25 mouse cellular contexts compared by ENCODE assay signal in genomic region chr9:101730136-101730535, GRCm38 (mm10).
A peak's percentile ranks its signal among the peaks of the same experiment; 100 is the strongest.
DNase-seq lines count a peak whose midpoint lies in the region; ATAC-seq lines count a peak whose summit lies in the region.
"Had no signal": no experiment of that assay in that cellular context is flagged by ENCODE, and none has a peak within 500 bp of the region (broad histone marks: within the 10 kb centered on the region; RNA-seq: fewer than 3 reads in every experiment).

No protein-coding gene starts in this region.

- H3K9me3 ChIP-seq in midbrain, embryonic 13.5 days, result no peaks in the 10 kb centered on the region
- no peaks in the 10 kb centered on the region for H3K9me3 ChIP-seq in midbrain, embryonic 14.5 days (ENCODE audit: control insufficient read depth, low read length)
- no peaks in the 10 kb centered on the region for H3K9me3 ChIP-seq in kidney, embryonic 16.5 days (ENCODE audit: low read length)
- H3K9me3 ChIP-seq: embryonic facial prominence, embryonic 15.5 days; forebrain, embryonic 10.5 days; heart, embryonic 15.5 days had no signal

- no peaks in the 10 kb centered on the region for H3K27me3 ChIP-seq in midbrain, embryonic 13.5 days
- H3K27me3 ChIP-seq in midbrain, embryonic 14.5 days (ENCODE audit: control insufficient read depth, insufficient read depth, low read length), result no peaks in the 10 kb centered on the region
- H3K27me3 ChIP-seq in kidney, embryonic 16.5 days (ENCODE audit: insufficient read depth, low read length), result no peaks in the 10 kb centered on the region
- H3K27me3 ChIP-seq: CH12.LX; embryonic facial prominence, embryonic 15.5 days; heart, embryonic 15.5 days had no signal

- H3K36me3 ChIP-seq in midbrain, embryonic 13.5 days, result no peaks in the 10 kb centered on the region
- H3K36me3 ChIP-seq in midbrain, embryonic 14.5 days (ENCODE audit: control insufficient read depth, insufficient read depth, low read length), result no peaks in the 10 kb centered on the region
- no peaks in the 10 kb centered on the region for H3K36me3 ChIP-seq in kidney, embryonic 16.5 days (ENCODE audit: insufficient read depth, low read length)
- H3K36me3 ChIP-seq: embryonic facial prominence, embryonic 15.5 days; forebrain, embryonic 10.5 days; heart, embryonic 15.5 days had no signal

- no peak overlapping the region for H3K4me3 ChIP-seq in midbrain, embryonic 13.5 days (replicated peaks)
- no peak overlapping the region for H3K4me3 ChIP-seq in midbrain, embryonic 14.5 days (replicated peaks; ENCODE audit: low read depth, low read length)
- H3K4me3 ChIP-seq in kidney, embryonic 16.5 days (ENCODE audit: low read length), result no peak overlapping the region
- H3K4me3 ChIP-seq: embryonic facial prominence, embryonic 15.5 days; erythroblast, embryonic 14.5 days; forebrain, embryonic 10.5 days; gastrocnemius, adult 2 months; heart, adult 2 months; heart, embryonic 15.5 days had no signal

- no peak overlapping the region for H3K4me2 ChIP-seq in midbrain, embryonic 13.5 days (replicated peaks)
- H3K4me2 ChIP-seq in midbrain, embryonic 14.5 days (ENCODE audit: low read length), result no peak overlapping the region
- H3K4me2 ChIP-seq in kidney, embryonic 16.5 days (replicated peaks; ENCODE audit: low read depth, low read length), result no peak overlapping the region
- H3K4me2 ChIP-seq: embryonic facial prominence, embryonic 15.5 days; heart, embryonic 11.5 days; heart, embryonic 15.5 days had no signal

- 0 out of 2 replicates have a peak overlapping the region, but pooled peaks have one; percentile 5 for H3K27ac ChIP-seq in midbrain, embryonic 13.5 days
- no peak overlapping the region for H3K27ac ChIP-seq in midbrain, embryonic 14.5 days (replicated peaks; ENCODE audit: low read depth, low read length)
- no peak overlapping the region for H3K27ac ChIP-seq in kidney, embryonic 16.5 days (ENCODE audit: low read length)
- H3K27ac ChIP-seq: embryonic facial prominence, embryonic 15.5 days; forebrain, embryonic 10.5 days; gastrocnemius, adult 2 months; heart, adult 2 months; heart, embryonic 15.5 days had no signal

- peak; percentile 13; the same call in 1 of the 2 replicates for ATAC-seq in frontal cortex, adult (ENCODE audit: low TSS enrichment)
- no peak for ATAC-seq in midbrain, embryonic 13.5 days
- no peak for ATAC-seq in midbrain, embryonic 14.5 days (ENCODE audit: low FRiP score, low TSS enrichment)
- ATAC-seq in kidney, embryonic 16.5 days (ENCODE audit: low FRiP score, low TSS enrichment), result no peak
- ATAC-seq: forebrain, embryonic 16.5 days; intestine, embryonic 16.5 days had no signal

- peaks cover 21% of the 10 kb centered on the region for H3K4me1 ChIP-seq in midbrain, embryonic 13.5 days (replicated peaks)
- H3K4me1 ChIP-seq in midbrain, embryonic 14.5 days (ENCODE audit: control insufficient read depth, insufficient read depth, low read length), result peaks cover 7% of the 10 kb centered on the region
- peaks cover 7% of the 10 kb centered on the region; the same call in 1 of the 2 replicates for H3K4me1 ChIP-seq in kidney, embryonic 16.5 days (ENCODE audit: insufficient read depth, low read length)
- H3K4me1 ChIP-seq: embryonic facial prominence, embryonic 15.5 days; forebrain, embryonic 10.5 days; heart, embryonic 15.5 days had no signal

- H3K9ac ChIP-seq in midbrain, embryonic 13.5 days (replicated peaks), result no peak overlapping the region
- no peak overlapping the region for H3K9ac ChIP-seq in midbrain, embryonic 14.5 days (replicated peaks; ENCODE audit: low read length)
- H3K9ac ChIP-seq in kidney, embryonic 16.5 days (replicated peaks; ENCODE audit: low read length), result no peak overlapping the region
- H3K9ac ChIP-seq: embryonic facial prominence, embryonic 15.5 days; heart, embryonic 15.5 days had no signal

- DNase-seq in frontal cortex, postnatal 25 days (ENCODE audit: low spot score in 2 of 2), result no peak
- no peak for DNase-seq in midbrain, embryonic 14.5 days
- peak; percentile 57 for DNase-seq in embryo, embryonic 10.5 days (ENCODE audit: low spot score)
- DNase-seq in mesoderm, embryonic 11.5 days (ENCODE audit: low read depth, low spot score), result peak; percentile 70
- no peak for DNase-seq in gastrocnemius, adult 8-10 months (ENCODE audit: low spot score in 2 of 2)
- DNase-seq: adrenal gland, adult 2 months; adrenal gland, postnatal 25 days; cerebellum, adult 18-20 months; cerebellum, adult 9-11 months; cerebellum, postnatal 36 days; gastrocnemius, adult 2 months; heart, adult 2 months; heart, postnatal 14 days; kidney, adult 2 months had no signal

- WGBS in midbrain, embryonic 13.5 days, result 81% methylated on average over 3 of the region's 3 CpGs
- WGBS in midbrain, embryonic 14.5 days, result 73% methylated on average over 3 of the region's 3 CpGs
- 13% methylated on average over 3 of the region's 3 CpGs for WGBS in kidney, embryonic 16.5 days

Comparison
In these comparisons a context has a peak if more than half of its experiments do, and no peak if none do; other contexts are left out.
1. DNase-seq: peak in embryo, embryonic 10.5 days (single experiment) and mesoderm, embryonic 11.5 days (single experiment); none in frontal cortex, postnatal 25 days (0 of 2), midbrain, embryonic 14.5 days (single experiment) and gastrocnemius, adult 8-10 months (0 of 2).